Mouse (Mus musculus): ENCODE measurements around the gene Prune1. TPM values are rescaled to one million over a fixed set of nuclear protein-coding genes. Genes with fewer than 3 reads are reported as not detected.
A peak's percentile ranks its signal among the peaks of the same experiment; 100 is the strongest.

Gene Prune1
- polyA plus RNA-seq, 1 experiment, result 43.2 TPM

- H3K27me3 ChIP-seq (ENCODE audit: control insufficient read depth, insufficient read depth, low read length), result no peaks in the 10 kb centered on the region
- peaks cover 10% of the 10 kb centered on the region for H3K4me1 ChIP-seq (ENCODE audit: control insufficient read depth, insufficient read depth, low read length)
- TF ChIP-seq CTCF (IDR thresholded peaks at IDR 0.05; ENCODE audit: borderline replicate concordance, insufficient read depth, low read depth, low read length) (peak; percentile 21; the same call in 1 of the 2 replicates), POLR2A (IDR thresholded peaks at IDR 0.05; ENCODE audit: borderline replicate concordance, insufficient read depth, low read length) (peak; percentile 79)
- WGBS, result under 1% methylated on average over 51 of the region's 51 CpGs
- DNase-seq, result peak; percentile 87 to 88
- H3K4me3 ChIP-seq (replicated peaks; ENCODE audit: insufficient read depth, low read depth, low read length), result peak overlapping the region; percentile 84
- H3K27ac ChIP-seq (ENCODE audit: insufficient read depth, low read length), result peak overlapping the region; percentile 97
These were observed 1.2 kb upstream of the Prune1 start for GRCm38 (mm10) chr3:95282865-95283588.

- under 1% methylated on average over 11 of the region's 11 CpGs for WGBS
- peak overlapping the region; percentile 84 for H3K4me3 ChIP-seq (replicated peaks; ENCODE audit: insufficient read depth, low read depth, low read length)
- peak overlapping the region; percentile 97 for H3K27ac ChIP-seq (ENCODE audit: insufficient read depth, low read length)
- DNase-seq, result peak in 1 of 2 experiments; percentile 54
- no peak for TF ChIP-seq POLR2A (IDR thresholded peaks at IDR 0.05; ENCODE audit: borderline replicate concordance, insufficient read depth, low read length)
- TF ChIP-seq CTCF (IDR thresholded peaks at IDR 0.05; ENCODE audit: borderline replicate concordance, insufficient read depth, low read depth, low read length), result no peak
- H3K4me1 ChIP-seq (ENCODE audit: control insufficient read depth, insufficient read depth, low read length), result peaks cover 9% of the 10 kb centered on the region; the same call in 1 of the 2 replicates
- no peaks in the 10 kb centered on the region for H3K27me3 ChIP-seq (ENCODE audit: control insufficient read depth, insufficient read depth, low read length)
These were observed 547 bp upstream of the Prune1 start for GRCm38 (mm10) chr3:95282381-95282864.

- 7% methylated on average over 8 of the region's 8 CpGs for WGBS
- Histone ChIP-seq H3K27me3 (ENCODE audit: control insufficient read depth, insufficient read depth, low read length) (no peaks in the 10 kb centered on the region), H3K27ac (ENCODE audit: insufficient read depth, low read length) (peak overlapping the region; percentile 93), H3K4me3 (replicated peaks; ENCODE audit: insufficient read depth, low read depth, low read length) (peak overlapping the region; percentile 75), H3K4me1 (ENCODE audit: control insufficient read depth, insufficient read depth, low read length) (peaks cover 17% of the 10 kb centered on the region)
- TF ChIP-seq CTCF (IDR thresholded peaks at IDR 0.05; ENCODE audit: borderline replicate concordance, insufficient read depth, low read depth, low read length) (no peak), POLR2A (IDR thresholded peaks at IDR 0.05; ENCODE audit: borderline replicate concordance, insufficient read depth, low read length) (no peak)
- DNase-seq, result peak in 1 of 2 experiments; percentile 55
These were observed 1.1 kb downstream of the Prune1 start for GRCm38 (mm10) chr3:95280747-95281146.

GRCm38 (mm10) chr3:95277149-95277551, 4.7 kb downstream of the Prune1 start:
- WGBS, result 4% methylated on average over 1 of the region's 1 CpGs

GRCm38 (mm10) chr3:95276428-95276934, 5.4 kb downstream of the Prune1 start:
- TF ChIP-seq CTCF (IDR thresholded peaks at IDR 0.05; ENCODE audit: borderline replicate concordance, insufficient read depth, low read depth, low read length) (no peak), POLR2A (IDR thresholded peaks at IDR 0.05; ENCODE audit: borderline replicate concordance, insufficient read depth, low read length) (no peak)
- no peak overlapping the region for H3K4me3 ChIP-seq (replicated peaks; ENCODE audit: insufficient read depth, low read depth, low read length)
- H3K27me3 ChIP-seq (ENCODE audit: control insufficient read depth, insufficient read depth, low read length), result no peaks in the 10 kb centered on the region
- peaks cover 43% of the 10 kb centered on the region for H3K4me1 ChIP-seq (ENCODE audit: control insufficient read depth, insufficient read depth, low read length)
- WGBS, result 71% methylated on average over 5 of the region's 5 CpGs
- DNase-seq, result no peak
- peak overlapping the region; percentile 31; the same call in 1 of the 2 replicates for H3K27ac ChIP-seq (ENCODE audit: insufficient read depth, low read length)

More at GRCm38 (mm10) chr3:95277149-95277551, 4.7 kb downstream of the Prune1 start:
- Histone ChIP-seq H3K4me1 (ENCODE audit: control insufficient read depth, insufficient read depth, low read length) (peaks cover 40% of the 10 kb centered on the region), H3K27ac (ENCODE audit: insufficient read depth, low read length) (peak overlapping the region; percentile 60; the same call in 1 of the 2 replicates), H3K27me3 (ENCODE audit: control insufficient read depth, insufficient read depth, low read length) (no peaks in the 10 kb centered on the region), H3K4me3 (replicated peaks; ENCODE audit: insufficient read depth, low read depth, low read length) (no peak overlapping the region)
- TF ChIP-seq POLR2A (IDR thresholded peaks at IDR 0.05; ENCODE audit: borderline replicate concordance, insufficient read depth, low read length), result no peak
- TF ChIP-seq CTCF (IDR thresholded peaks at IDR 0.05; ENCODE audit: borderline replicate concordance, insufficient read depth, low read depth, low read length), result no peak
- DNase-seq, result peak in 1 of 2 experiments; percentile 50

GRCm38 (mm10) chr3:95275161-95275560, 6.7 kb downstream of the Prune1 start:
- H3K4me3 ChIP-seq (replicated peaks; ENCODE audit: insufficient read depth, low read depth, low read length), result no peak overlapping the region
- DNase-seq, result no peak
- peak overlapping the region; percentile 25 for H3K27ac ChIP-seq (ENCODE audit: insufficient read depth, low read length)
- peaks cover 49% of the 10 kb centered on the region for H3K4me1 ChIP-seq (ENCODE audit: control insufficient read depth, insufficient read depth, low read length)
- no peak for TF ChIP-seq POLR2A (IDR thresholded peaks at IDR 0.05; ENCODE audit: borderline replicate concordance, insufficient read depth, low read length)
- TF ChIP-seq CTCF (IDR thresholded peaks at IDR 0.05; ENCODE audit: borderline replicate concordance, insufficient read depth, low read depth, low read length), result no peak
- no peaks in the 10 kb centered on the region for H3K27me3 ChIP-seq (ENCODE audit: control insufficient read depth, insufficient read depth, low read length)
- WGBS, result 65% methylated on average over 6 of the region's 6 CpGs

GRCm38 (mm10) chr3:95274453-95274852, 7.4 kb downstream of the Prune1 start:
- peak overlapping the region; percentile 95 for H3K27ac ChIP-seq (ENCODE audit: insufficient read depth, low read length)
- no peak for TF ChIP-seq POLR2A (IDR thresholded peaks at IDR 0.05; ENCODE audit: borderline replicate concordance, insufficient read depth, low read length)
- TF ChIP-seq CTCF (IDR thresholded peaks at IDR 0.05; ENCODE audit: borderline replicate concordance, insufficient read depth, low read depth, low read length), result no peak
- 90% methylated on average over 4 of the region's 4 CpGs for WGBS
- no peak overlapping the region for H3K4me3 ChIP-seq (replicated peaks; ENCODE audit: insufficient read depth, low read depth, low read length)
- no peaks in the 10 kb centered on the region for H3K27me3 ChIP-seq (ENCODE audit: control insufficient read depth, insufficient read depth, low read length)
- no peak for DNase-seq
- peaks cover 49% of the 10 kb centered on the region for H3K4me1 ChIP-seq (ENCODE audit: control insufficient read depth, insufficient read depth, low read length)

Measured in cerebellum, adult 2 months (tissue).